Mouse (Mus musculus): ENCODE measurements around the gene Wwc1.

- TF ChIP-seq POLR2A (IDR thresholded peaks at IDR 0.05; ENCODE audit: low read depth, low read length), result no peak
- TF ChIP-seq CTCF (IDR thresholded peaks at IDR 0.05; ENCODE audit: borderline replicate concordance, insufficient read depth, low read length), result no peak
These were observed 3.8 kb downstream of the Wwc1 start for GRCm38 (mm10) chr11:35976482-35976881.

All from embryonic fibroblast, embryonic 13.5 days (primary cell).